Mouse (Mus musculus) CH12.LX (cell line): ENCODE data around the gene Ctbp2. TPM values are rescaled to one million over a fixed set of nuclear protein-coding genes. Genes with fewer than 3 reads are reported as not detected.

Experiments used
- DNase-seq: peaks from one replicate; pipeline ENCODE4 v3.0.0-alpha.2; 2013; ENCODE audit errors: extremely low read depth
- H3K27ac ChIP-seq: 2 replicates; pipeline ENCODE4 v1.5.1; 2012; ENCODE audit warnings: low read depth, mild to moderate bottlenecking, control low read depth, moderate library complexity; ENCODE audit not compliant: insufficient read depth
- H3K27me3 ChIP-seq: replicated peaks from 2 replicates; pipeline ENCODE3; 2012; ENCODE audit warnings: inconsistent platforms
- H3K36me3 ChIP-seq, 2 experiments: replicated peaks in 1 of 2; 2 replicates each; pipeline versions ENCODE3 to v1.6.1; 2012; ENCODE audit warnings: inconsistent platforms in 1 of 2, low read length in 1 of 2, mild to moderate bottlenecking in 1 of 2, mixed read lengths in 1 of 2, moderate library complexity in 1 of 2; ENCODE audit not compliant: control insufficient read depth in 1 of 2, insufficient read depth in 1 of 2
- H3K4me1 ChIP-seq, 2 experiments: 2 replicates each; pipeline ENCODE4 v1.6.1; 2012; ENCODE audit warnings: inconsistent platforms in 1 of 2, moderate library complexity in 1 of 2; ENCODE audit not compliant: insufficient read depth in 2 of 2, control insufficient read depth in 1 of 2
- H3K4me2 ChIP-seq: 2 replicates; pipeline ENCODE4 v1.6.1; 2012; ENCODE audit warnings: low read depth, mild to moderate bottlenecking, control low read depth; ENCODE audit not compliant: poor library complexity, insufficient read depth, severe bottlenecking
- H3K4me3 ChIP-seq, 3 experiments: fragments of 150-350 bp in 1 of 3; sonication (generic) in 1 of 3; replicated peaks in 1 of 3; 2 replicates each; pipeline versions ENCODE3 to v1.5.1; 2011 to 2012; ENCODE audit warnings: low read depth in 2 of 3, low read length in 2 of 3, mild to moderate bottlenecking in 2 of 3, moderate library complexity in 2 of 3, control low read depth in 1 of 3, improper control_type of control experiment in 1 of 3, inconsistent platforms in 1 of 3, mixed read lengths in 1 of 3; ENCODE audit not compliant: poor library complexity in 1 of 3
- H3K79me2 ChIP-seq: replicated peaks from 2 replicates; pipeline ENCODE4 v1.6.1; 2012; ENCODE audit warnings: mild to moderate bottlenecking, moderate library complexity; ENCODE audit not compliant: control insufficient read depth, poor library complexity, insufficient read depth, severe bottlenecking; ENCODE audit errors: extremely low read depth
- H3K9ac ChIP-seq: 2 replicates; pipeline ENCODE4 v1.6.1; 2012; ENCODE audit warnings: low read depth, mild to moderate bottlenecking, control low read depth, moderate library complexity; ENCODE audit not compliant: insufficient read depth
- H3K9me3 ChIP-seq: replicated peaks from 2 replicates; pipeline ENCODE3; 2012; ENCODE audit warnings: low read length, inconsistent platforms, mixed read lengths
- CHD1 ChIP-seq: IDR thresholded peaks from 2 replicates; pipeline ENCODE4 v1.6.1; 2012; ENCODE audit warnings: low read depth, low read length, improper control_type of control experiment, inconsistent platforms
- CTCF ChIP-seq, 2 experiments: IDR thresholded peaks in 1 of 2; conservative IDR thresholded peaks in 1 of 2; 2 replicates each; pipeline ENCODE4 v1.5.1; 2011 to 2012; ENCODE audit warnings: low read depth in 2 of 2, low read length in 2 of 2, improper control_type of control experiment in 1 of 2, inconsistent platforms in 1 of 2, mild to moderate bottlenecking in 1 of 2, moderate library complexity in 1 of 2
- ELF1 ChIP-seq: IDR thresholded peaks from 2 replicates; pipeline ENCODE4 v1.6.1; 2014; ENCODE audit warnings: low read depth, mild to moderate bottlenecking, inconsistent platforms, low read length, improper control_type of control experiment
- EP300 ChIP-seq: IDR thresholded peaks from 2 replicates; pipeline ENCODE4 v1.6.1; 2011; ENCODE audit warnings: low read length, improper control_type of control experiment
- IRF4 ChIP-seq: IDR thresholded peaks from 2 replicates; pipeline ENCODE4 v1.6.1; 2014; ENCODE audit warnings: low read depth, mild to moderate bottlenecking, inconsistent platforms, low read length, improper control_type of control experiment
- JUN ChIP-seq: IDR thresholded peaks from 2 replicates; pipeline ENCODE4 v1.6.1; 2011; ENCODE audit warnings: low read depth, mild to moderate bottlenecking, low read length, improper control_type of control experiment, moderate library complexity; ENCODE audit not compliant: insufficient read depth
- MAX ChIP-seq: IDR thresholded peaks from 2 replicates; pipeline ENCODE4 v1.6.1; 2011; ENCODE audit warnings: low read length, improper control_type of control experiment
- MAZ ChIP-seq: IDR thresholded peaks from 2 replicates; pipeline ENCODE4 v1.6.1; 2012; ENCODE audit warnings: low read depth, mild to moderate bottlenecking, inconsistent platforms, low read length, improper control_type of control experiment, moderate library complexity
- MYC ChIP-seq: IDR thresholded peaks from 2 replicates; pipeline ENCODE4 v1.6.1; 2011; ENCODE audit warnings: low read depth, mild to moderate bottlenecking, improper control_type of control experiment, low read length
- NRF1 ChIP-seq: IDR thresholded peaks from 2 replicates; pipeline ENCODE4 v1.6.1; 2014; ENCODE audit warnings: low read depth, mild to moderate bottlenecking, inconsistent platforms, low read length, improper control_type of control experiment, moderate library complexity
- POLR2A ChIP-seq: IDR thresholded peaks from 2 replicates; pipeline ENCODE4 v1.6.1; 2011; ENCODE audit warnings: low read depth, mild to moderate bottlenecking, improper control_type of control experiment, low read length
- POLR2AphosphoS2 ChIP-seq: IDR thresholded peaks from 2 replicates; pipeline ENCODE4 v1.6.1; 2011; ENCODE audit warnings: low read depth, low read length, improper control_type of control experiment
- RAD21 ChIP-seq: IDR thresholded peaks from 2 replicates; pipeline ENCODE4 v1.6.1; 2011; ENCODE audit warnings: low read depth, mild to moderate bottlenecking, low read length, improper control_type of control experiment, moderate library complexity
- RCOR1 ChIP-seq: conservative IDR thresholded peaks from 2 replicates; pipeline ENCODE4 v1.6.1; 2012; ENCODE audit warnings: low read depth, mild to moderate bottlenecking, inconsistent platforms, low read length, improper control_type of control experiment
- SMC3 ChIP-seq: IDR thresholded peaks from 2 replicates; pipeline ENCODE4 v1.6.1; 2011; ENCODE audit warnings: low read depth, low read length, improper control_type of control experiment
- TBP ChIP-seq: conservative IDR thresholded peaks from 2 replicates; pipeline ENCODE4 v1.6.1; 2011; ENCODE audit warnings: low read depth, low read length, improper control_type of control experiment
- TCF12 ChIP-seq: IDR thresholded peaks from 2 replicates; pipeline ENCODE4 v1.6.1; 2014; ENCODE audit warnings: low read depth, mild to moderate bottlenecking, inconsistent platforms, low read length, improper control_type of control experiment
- UBTF ChIP-seq: IDR thresholded peaks from 2 replicates; pipeline ENCODE4 v1.6.1; 2012; ENCODE audit warnings: low read depth, mild to moderate bottlenecking, inconsistent platforms, low read length, improper control_type of control experiment, moderate library complexity
- ZC3H11A ChIP-seq: IDR thresholded peaks from 2 replicates; pipeline ENCODE4 v1.6.1; 2012; ENCODE audit warnings: low read depth, mild to moderate bottlenecking, inconsistent platforms, low read length, improper control_type of control experiment
- ZMIZ1 ChIP-seq: IDR thresholded peaks from 2 replicates; pipeline ENCODE4 v1.6.1; 2012; ENCODE audit warnings: low read depth, mild to moderate bottlenecking, inconsistent platforms, low read length, improper control_type of control experiment
- ZNF384 ChIP-seq: IDR thresholded peaks from 2 replicates; pipeline ENCODE4 v1.6.1; 2012; ENCODE audit warnings: low read depth, low read length, improper control_type of control experiment, inconsistent platforms
- dilution Hi-C: fragments of 300-500 bp; cut with MboI; formaldehyde crosslinking; loops from 2 replicates; pipeline ENCODE4 v1.14.3; 2020; ENCODE audit warnings: low sequenced_read_pairs; ENCODE audit not compliant: extremely low pct_unique_long_range_greater_than_20kb, extremely low pct_ligation_motif_present
- in situ Hi-C: fragments of 300-500 bp; cut with MboI; formaldehyde crosslinking; loops from 3 replicates; pipeline ENCODE4 v1.14.3; 2019; ENCODE audit warnings: low sequenced_read_pairs, low pct_ligation_motif_present, low pct_unique_long_range_greater_than_20kb, mixed read lengths
- polyA plus RNA-seq: library from polyadenylated mRNA; unstranded; fragments of >175 nt; gene quantifications from 2 replicates; pipeline ENCODE4 v1.2.1, GENCODE M21; 2012; ENCODE audit warnings: low read depth; ENCODE audit not compliant: insufficient read length
- total RNA-seq, 2 experiments: library from RNA; depleted of rRNA; stranded (reverse); fragments of 300-350 nt in 1 of 2; fragments of >200 nt in 1 of 2; gene quantifications; 2 replicates each; pipeline ENCODE4 v1.2.3; 2012 to 2014

Ctbp2 gene
- total and polyA plus RNA-seq, 3 experiments, result 0.59 to 1.1 (median 0.68) TPM

GRCm38 (mm10) chr7:133003421-133003820 lies 120.7 kb downstream of the Ctbp2 start (continued):
- TF ChIP-seq ZC3H11A, result peak; percentile 71
- TF ChIP-seq UBTF, result no peak
- TF ChIP-seq JUN, result peak; percentile 42
- peak; percentile 91 for TF ChIP-seq MAZ
- TF ChIP-seq CTCF (conservative IDR thresholded peaks at IDR 0.05 in 1 of 2, IDR thresholded peaks at IDR 0.05 in 1 of 2; ENCODE audit: low read depth in 2 of 2, low read length in 2 of 2), result peak; percentile 98 to 100
- TF ChIP-seq RCOR1, result peak; percentile 71
- TF ChIP-seq ELF1, result peak; percentile 55
- TF ChIP-seq RAD21, result peak; percentile 99
- TF ChIP-seq ZNF384, result 0 out of 2 replicates have a peak, but pooled peaks have one; percentile 11
- peak; percentile 86 for TF ChIP-seq TCF12
- TF ChIP-seq POLR2A, result peak; percentile 43; the same call in 1 of the 2 replicates
- TF ChIP-seq SMC3, result peak; percentile 93
- no peak for TF ChIP-seq POLR2AphosphoS2
- peak; percentile 72 for TF ChIP-seq IRF4
- TF ChIP-seq EP300, result peak; percentile 55
- peak; percentile 100 for TF ChIP-seq MYC
- TF ChIP-seq NRF1, result peak; percentile 43; the same call in 1 of the 2 replicates
- TF ChIP-seq ZMIZ1, result no peak
- peak; percentile 100 for TF ChIP-seq MAX
- no peak for TF ChIP-seq CHD1
- TF ChIP-seq, all 38 proteins: peak for 28

- peaks cover 19 to 36% of the 10 kb centered on the region in 2 experiments for H3K4me1 ChIP-seq
Measured at GRCm38 (mm10) chr7:133002271-133002670, 121.9 kb downstream of the Ctbp2 start.

More at GRCm38 (mm10) chr7:133002271-133002670, 121.9 kb downstream of the Ctbp2 start:
- H3K4me3 ChIP-seq, result peak overlapping the region; percentile 49 to 60 (median 52)
- peak overlapping the region; percentile 47; the same call in 1 of the 2 replicates for H3K4me2 ChIP-seq
- in situ Hi-C loops, result loop anchor here (5.0 kb wide), 1 partner anchor 350 kb away; no protein-coding TSS in a partner anchor
- no peak overlapping the region for H3K27ac ChIP-seq
- H3K36me3 ChIP-seq, result peaks cover 8 to 41% of the 10 kb centered on the region in 2 experiments
- H3K9me3 ChIP-seq, result no peaks in the 10 kb centered on the region
- TF ChIP-seq MAZ, result no peak
- TF ChIP-seq TBP, result no peak
- TF ChIP-seq, all 38 proteins: peak for 0
- H3K79me2 ChIP-seq, result no peaks in the 10 kb centered on the region
- dilution Hi-C loops, result no loop called here
- H3K27me3 ChIP-seq, result no peaks in the 10 kb centered on the region
- peak overlapping the region; percentile 39; the same call in 1 of the 2 replicates for H3K9ac ChIP-seq
- no peak for DNase-seq
